Mouse (Mus musculus): Measurements from ENCODE around the gene Fbxo30.

GRCm38 (mm10) chr10:11322316-11322715, 41.2 kb downstream of the Fbxo30 start:
- TF ChIP-seq CTCF (IDR thresholded peaks at IDR 0.05) (no peak), POLR2A (IDR thresholded peaks at IDR 0.05; ENCODE audit: insufficient read depth, low read depth, low read length) (no peak)
